Mouse (Mus musculus): ENCODE measurements around the gene Grip1.
A peak's percentile ranks its signal among the peaks of the same experiment; 100 is the strongest.

The Grip1 gene

DNA sequence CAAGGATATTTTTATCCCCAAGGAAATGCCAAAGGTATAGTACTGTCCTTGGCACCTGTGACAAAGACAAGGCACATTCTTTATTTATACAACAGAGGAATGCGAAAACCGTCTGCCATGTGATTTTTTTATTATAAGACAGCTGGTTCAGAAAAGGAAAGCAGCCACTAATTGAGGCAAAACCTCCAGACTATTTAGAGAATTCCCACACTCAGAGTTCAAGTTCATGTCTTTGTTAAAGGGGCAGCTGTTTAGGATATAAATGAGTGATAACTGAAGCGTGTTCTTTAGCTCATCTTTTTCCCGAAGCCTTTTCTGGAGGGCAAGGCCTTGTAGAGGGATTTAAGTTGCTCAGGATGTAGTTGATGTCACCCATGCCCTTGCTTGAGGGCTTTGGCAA, 126.4 kb downstream of the Grip1 start:
- no peak for DNase-seq

DNA sequence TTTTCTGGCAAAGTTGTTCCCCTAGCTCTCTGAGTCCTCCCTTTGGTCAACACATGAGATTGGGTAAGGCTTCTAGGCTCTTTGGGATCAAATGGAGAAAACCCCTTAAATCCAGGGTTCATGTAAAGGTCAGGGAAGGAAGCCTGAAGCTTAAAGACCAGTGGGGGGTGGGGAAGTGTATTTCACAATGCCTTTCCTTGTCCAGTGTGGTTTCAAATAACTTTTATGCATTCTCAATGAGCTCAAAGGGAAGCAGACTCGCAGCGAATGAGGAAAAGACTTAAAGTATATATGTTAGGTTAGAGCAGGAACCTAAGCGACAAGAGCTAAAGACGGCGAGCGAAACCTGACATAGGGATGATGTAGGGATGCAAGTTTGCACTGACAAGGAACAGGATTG, 131.0 kb downstream of the Grip1 start:
- DNase-seq, result no peak

DNA sequence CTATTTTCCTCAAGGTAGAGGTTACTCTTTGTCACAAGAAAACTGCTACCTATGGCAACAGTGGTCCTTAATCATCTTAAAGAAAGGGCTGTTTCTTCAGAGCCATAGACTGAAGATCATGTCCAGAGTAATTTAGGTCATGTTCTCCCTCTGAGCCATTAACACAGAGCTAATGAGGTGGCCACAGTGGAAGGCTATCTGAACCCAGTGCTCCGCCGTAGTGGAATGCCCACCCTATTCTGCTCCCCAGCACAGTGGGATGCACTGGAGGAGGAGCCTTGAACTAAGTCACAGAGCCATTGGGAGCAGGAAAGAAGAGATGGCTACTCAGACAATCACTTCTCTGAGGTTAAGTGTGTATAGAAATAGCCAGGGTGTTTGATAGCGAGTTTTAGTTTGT, 133.3 kb downstream of the Grip1 start:
- no peak for DNase-seq

DNA sequence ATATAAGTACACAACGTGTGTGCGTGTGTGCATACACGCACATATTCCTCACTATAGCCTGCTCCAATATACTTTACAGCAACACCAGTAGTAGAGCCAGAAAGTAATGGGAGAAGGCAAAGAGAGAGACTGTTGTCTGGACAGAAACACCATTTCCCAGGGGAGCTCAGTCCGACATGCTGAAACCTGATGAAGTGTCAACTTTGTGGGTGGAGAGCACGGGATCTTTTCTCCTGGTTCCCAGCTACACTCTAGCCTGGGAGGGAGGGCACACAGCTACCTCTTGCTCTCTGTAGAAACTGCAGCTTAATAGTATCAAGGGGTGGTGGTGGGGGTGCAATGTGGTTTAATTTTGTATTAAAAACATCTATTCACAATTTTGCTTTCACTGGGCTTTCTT, 143.2 kb downstream of the Grip1 start:
- no peak for DNase-seq

DNA sequence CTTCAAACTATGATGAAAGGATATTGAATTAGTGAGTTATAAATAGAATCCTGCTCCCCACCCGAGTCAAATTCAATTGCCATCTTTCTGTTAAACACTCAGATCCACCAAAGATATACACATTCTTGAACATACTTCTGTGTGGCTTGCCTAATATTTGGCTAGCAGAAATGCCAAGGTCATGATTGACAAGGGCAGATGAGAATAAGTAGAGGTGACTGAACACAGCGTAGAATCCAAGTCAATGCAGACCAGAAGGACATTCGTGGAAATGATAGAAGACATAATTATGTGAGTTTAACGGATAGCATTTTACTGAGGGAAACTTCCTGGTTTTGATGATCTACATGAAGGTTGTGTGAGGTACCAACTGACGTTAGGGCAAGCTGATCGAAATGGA, 153.9 kb downstream of the Grip1 start:
- DNase-seq, result no peak

DNA sequence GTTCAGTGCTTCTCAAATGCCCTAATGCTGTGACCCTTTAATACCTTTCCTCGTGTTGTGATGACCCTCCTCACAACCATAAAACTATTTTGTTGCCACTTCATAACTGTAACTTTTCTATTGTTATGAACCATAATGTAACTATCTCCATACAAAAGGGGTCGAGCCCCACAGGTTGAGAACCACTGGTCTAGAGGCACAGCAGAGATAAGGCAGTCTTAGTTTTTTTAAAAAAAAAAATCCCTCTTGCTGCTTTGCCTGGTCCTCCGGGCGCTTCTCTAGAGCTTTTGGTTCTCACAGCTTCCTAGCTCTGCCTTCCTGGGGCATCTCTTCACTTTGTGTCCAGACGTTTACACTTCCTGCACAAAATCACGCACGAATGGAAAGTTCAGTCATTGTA, 155.4 kb downstream of the Grip1 start:
- no peak for DNase-seq

DNA sequence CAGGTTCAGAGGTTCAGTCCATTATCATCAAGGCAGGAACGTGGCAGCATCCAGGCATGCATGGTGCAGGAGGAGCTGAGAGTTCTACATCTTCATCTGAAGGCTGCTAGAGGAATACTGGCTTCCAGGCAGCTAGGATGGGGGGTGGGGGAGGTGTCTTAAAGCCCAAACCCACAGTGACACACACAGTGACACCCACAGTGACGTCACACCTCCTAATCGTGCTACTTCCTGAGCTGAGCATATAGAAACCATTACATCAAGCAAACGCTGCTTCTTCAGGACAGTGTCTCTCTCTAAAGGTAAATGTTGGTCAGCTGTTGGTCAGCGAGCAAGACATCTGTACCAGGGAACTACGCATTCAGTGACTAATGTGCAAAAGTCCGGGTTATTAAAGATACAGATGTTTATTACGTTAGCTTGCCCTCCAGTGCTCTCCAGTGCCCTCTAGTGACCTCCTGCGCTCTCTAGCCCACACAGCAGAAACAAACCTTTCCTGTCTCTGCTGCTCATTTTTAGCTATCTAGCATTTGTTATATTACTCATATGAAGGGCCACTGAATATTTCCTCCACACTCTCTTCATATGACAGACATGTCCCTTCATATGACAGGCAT, 156.8 kb downstream of the Grip1 start:
- peak; percentile 67 to 68 for DNase-seq

DNA sequence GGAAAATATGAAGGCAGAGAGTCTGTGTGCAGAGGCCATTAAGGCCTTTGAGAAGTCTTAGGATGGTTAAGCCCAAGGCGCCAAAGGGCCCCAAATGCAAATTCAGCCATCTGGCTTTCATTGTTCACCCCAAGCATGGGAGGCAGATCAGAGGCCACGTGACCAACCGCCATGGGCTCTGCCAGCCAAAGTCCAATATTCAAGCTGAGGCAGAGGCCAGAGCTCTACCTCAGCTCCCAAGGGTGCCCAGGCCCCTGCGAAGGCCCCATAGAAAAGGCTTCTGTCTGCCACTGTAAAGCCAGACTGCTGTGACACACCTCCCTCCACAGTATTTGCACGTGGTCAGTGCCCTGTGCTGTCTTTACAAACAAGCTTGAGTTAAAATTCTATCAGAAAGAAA, 158.4 kb downstream of the Grip1 start:
- DNase-seq, result no peak

DNA sequence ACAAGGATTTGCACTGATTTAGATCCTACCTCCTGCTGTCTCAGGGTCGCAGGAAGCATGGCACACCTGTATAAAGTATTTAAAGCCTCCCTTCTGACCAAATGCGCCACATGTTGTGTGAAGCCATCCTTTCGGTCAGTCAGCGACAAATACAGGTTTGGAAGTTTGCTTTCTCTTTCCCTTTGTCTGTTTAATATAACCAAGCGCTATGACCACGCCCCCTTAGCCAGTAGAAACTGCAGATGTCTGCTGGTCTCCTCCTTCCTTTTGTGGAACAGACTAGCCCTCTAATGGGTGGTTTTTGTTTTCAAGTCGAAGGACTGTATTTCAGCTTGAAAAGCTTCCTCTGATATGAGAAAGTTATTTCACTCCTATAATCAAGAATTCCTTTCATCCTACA, 161.1 kb downstream of the Grip1 start:
- peak; percentile 52 to 53 for DNase-seq

DNA sequence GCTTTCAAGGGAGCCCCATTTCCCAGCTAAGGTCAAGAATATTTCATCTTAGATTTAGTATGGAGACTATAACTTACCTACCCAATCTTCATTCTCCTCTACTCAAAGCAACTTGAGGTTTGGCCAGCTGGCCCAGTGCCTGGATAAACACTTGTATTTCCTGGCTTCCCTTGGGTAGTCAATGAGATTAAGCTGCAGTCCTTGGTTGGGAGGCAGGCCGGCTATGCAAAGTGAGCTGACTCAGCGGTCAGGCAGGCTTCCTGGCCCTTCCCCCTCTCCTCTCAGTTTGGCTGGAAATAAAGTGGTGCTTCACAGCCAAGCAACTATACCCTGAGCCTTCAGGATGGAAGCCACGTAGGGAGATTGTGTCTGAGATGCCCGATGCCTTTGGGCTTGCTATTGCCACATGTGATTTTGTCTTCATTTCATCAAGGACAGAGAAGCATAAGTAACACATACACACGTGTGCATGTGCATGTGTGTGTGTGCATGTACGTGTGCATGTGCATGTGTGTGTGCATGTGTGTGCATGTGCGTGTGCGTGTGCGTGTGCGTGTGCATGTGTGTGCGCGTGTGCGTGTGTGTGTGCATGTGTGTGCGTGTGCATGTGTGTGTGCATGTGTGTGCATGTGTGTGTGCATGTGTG, 161.7 kb downstream of the Grip1 start:
- DNase-seq, result peak; percentile 90 to 92

DNA sequence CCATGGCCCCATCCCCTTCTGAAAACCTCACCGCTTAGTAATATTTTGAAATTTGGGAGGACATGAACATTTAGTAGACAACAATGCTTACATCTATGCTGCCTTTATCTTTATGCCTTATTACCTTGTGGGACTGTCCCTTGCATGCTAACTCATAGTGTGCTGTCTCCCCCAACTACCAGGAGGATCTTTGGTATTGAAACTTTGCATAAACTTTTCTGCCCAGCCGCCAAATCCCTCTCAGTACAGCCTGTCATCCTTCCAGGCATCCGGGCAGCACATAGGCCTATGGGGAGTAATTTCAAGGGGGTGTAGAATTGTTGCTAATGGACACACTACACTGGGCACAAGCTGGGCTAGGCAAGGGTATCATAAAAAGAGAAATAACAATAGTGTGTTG, 162.4 kb downstream of the Grip1 start:
- no peak for DNase-seq

DNA sequence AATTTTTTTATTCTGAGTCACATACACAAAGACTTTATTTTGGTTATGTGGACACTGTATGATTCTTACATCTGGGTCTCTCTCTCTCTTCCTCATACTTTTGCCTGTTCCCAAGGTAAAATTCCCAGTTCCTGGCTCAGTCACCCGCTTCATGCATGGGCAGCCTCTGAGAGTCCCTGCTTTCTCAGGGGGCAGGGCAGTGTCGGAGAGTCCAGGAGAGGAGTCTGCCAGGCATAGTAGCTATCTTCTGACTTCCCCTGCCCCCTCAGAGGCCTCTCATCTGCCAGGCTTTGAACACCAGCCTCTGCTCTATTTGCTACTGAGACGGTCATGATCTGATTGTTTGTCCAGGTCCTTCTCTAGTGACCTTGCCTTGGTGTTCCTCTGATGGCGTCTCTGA, 175.0 kb downstream of the Grip1 start:
- DNase-seq, result peak in 1 of 2 experiments; percentile 19

DNA sequence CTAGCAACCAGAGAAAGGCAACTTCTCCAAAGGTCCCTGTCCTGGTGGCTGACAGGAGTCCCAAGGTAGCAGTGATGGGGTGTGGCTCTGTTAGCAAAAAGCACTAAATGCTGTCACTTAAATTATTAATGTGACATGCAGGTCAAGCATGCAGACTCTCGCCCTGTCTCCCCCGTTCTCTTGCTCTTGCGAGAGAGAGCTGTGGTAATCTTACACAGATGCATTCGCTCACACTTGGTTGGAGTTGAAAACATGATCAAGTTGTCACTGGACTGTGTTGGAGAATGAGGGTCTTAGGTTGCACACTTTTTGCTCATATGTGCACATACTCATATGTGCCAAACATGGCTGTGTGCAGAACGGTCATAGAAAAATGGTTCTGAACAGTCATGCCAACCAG, 176.8 kb downstream of the Grip1 start:
- no peak for DNase-seq

DNA sequence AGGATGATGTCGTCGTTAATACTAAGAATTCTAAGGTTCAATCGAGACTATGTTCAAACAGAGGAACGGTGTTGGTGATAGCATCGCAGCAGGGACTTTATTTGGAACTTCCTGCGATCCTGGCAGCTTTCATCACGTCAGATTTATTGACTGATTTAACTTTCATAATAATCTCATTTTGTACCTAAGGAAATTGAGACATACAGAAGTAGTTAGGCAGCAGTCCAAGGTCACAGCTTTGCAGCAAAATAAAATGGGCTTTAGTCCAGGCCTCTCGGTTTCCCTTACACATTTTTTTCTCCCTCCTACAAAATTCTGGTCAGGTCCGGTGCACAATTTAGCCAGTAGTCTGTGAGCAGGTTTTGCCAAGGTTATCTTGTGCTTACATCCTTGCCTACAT, 178.3 kb downstream of the Grip1 start:
- DNase-seq, result no peak

DNA sequence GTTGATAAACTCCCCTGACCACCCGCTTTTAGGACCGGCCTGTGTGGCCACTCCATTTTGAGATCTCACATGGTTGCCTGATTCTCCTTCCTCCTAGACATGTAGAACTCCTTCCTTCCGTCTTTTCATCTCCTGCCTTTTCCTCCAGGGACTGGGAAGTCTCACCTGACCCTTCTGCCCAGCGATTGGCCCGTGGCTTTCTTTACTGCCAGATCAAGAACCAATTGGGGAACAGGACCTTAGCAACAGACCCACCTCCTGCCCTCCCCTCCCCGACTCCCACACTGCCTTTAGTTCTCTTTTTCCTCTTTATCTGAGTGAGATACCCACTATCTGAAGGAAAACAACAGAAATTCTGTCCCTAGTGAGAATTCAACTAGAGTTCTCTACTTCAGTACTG, 180.9 kb downstream of the Grip1 start:
- no peak for DNase-seq

DNA sequence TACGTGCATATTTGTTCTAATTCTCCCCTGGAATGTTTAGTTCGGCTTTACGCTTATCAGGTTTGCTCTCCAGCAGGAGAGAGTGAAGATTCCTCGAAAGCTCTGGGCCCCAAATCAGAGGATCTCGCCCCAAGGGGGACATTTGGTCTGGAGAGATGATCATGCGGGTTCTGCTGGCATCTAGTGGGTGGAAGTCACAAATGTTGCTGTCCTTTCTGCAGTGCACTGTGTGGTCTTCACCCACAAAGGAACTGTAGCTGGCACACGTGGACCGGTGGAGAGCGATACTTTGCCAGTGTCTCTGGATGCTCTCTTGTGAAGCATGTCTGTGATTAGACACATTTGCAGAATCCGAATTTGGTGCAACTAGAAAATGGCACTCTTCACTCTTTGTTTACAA, 186.9 kb downstream of the Grip1 start:
- peak in 1 of 2 experiments; percentile 21 for DNase-seq

DNA sequence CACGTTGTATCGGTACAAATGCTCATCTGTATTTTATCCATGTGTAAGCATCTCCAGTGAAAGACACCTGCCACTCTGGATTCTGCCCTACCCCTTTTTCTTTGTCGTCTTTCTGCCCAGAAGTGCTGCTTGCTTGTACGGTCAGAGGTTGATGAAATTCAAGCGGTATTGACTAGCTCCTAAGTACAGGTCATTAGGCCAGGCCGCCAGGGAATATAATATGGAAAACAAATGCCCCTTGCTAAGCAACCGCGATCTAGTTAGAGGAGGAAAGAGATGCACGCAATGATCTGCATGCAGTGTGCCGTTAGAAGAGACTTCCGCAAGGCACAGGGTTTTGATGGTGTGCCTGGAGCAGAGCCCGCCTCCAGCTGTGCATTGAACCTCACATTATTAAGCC, 187.4 kb downstream of the Grip1 start:
- no peak for DNase-seq

DNA sequence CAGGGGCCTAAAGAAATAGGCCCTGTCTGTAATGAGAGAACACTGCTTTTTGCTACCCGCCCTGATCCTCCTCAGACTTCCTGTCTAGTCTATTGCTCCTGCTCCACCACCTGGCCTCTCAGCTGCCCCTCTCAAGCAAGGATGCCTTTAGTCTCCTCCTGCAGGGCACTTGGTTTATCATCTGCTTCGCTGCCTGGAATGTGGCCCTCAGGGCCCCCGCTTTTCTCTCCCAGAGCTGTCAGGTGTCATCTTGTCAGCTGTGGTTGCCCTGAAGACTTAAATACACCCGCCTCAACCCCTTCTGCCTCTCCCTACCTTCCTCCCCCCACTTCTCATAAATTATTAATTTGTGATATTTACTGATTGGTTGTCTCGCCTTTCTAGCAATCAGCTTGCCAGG, 190.7 kb downstream of the Grip1 start:
- DNase-seq, result no peak

DNA sequence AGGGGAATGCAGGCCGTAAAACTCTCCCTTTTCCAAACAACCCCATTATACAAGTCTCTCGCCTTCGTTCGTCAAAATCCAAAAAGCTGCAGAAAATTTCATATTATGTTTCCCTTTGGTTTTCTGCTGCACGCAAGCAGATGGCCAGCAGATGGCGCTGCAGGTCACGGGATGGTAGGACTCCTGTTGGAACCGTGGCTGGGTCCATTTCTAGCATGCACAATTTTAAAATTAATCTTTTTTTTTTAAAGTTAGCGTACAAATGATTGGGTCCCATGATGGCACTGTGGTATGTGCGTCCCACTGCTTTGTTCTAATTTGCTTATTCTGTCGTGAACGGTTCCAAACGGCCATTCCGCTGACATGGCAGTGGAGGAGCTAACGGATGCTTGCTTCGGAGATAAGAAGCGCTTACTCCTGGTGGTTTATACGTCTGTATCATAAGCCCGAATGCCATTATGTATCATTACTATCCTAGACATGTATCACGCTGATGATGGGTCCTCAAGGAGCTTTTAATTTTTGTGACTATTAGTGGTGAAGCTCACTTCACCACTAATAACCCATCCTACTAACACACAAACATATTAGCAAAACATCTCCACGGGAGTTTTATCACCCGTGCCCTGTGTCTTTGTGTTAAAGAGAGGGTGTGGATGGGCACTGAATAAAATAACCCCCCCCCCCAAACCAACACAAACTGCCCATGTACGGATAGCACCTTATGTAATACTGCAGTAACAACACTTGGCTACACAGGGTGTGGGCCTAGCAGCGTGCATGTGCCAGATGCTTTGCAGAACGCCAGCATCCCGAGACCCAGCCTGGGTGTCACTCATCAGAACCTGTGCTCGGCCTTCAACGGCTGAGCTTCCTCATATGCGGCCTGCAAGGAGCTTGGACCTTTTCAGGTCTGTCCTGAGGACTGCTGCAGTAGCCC, 193.1 kb downstream of the Grip1 start:
- peak; percentile 87 for DNase-seq

DNA sequence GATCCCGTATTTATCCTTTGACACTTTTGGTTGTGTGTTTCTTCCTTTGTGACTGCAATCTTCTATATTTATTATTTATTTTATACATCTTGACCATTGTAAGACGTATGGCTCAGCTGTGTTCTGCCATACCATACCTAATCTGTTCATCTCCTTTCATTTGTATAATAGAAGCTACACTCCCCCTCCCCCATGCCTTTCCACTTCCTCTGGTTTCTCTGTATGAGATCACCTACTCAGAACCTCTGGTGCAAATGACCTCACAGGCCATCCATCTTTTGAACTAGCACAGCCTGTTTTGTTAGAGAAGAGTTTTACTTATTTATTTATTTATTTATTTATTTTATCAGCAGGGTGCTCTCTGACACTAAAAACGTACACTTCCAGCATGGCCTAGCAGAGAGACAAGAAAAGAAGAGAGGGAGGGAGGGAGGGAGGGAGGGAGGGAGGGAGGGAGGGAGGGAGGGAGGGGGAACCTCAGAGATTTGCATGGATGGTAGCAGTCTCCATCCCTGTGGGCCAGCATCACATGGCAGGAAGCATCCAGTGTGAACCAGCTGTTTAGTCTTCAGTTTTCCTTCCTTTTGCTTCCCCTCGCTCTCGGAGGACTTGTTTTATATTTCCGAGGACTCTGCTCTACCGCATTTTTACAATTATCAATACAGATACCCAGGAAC, 207.2 kb downstream of the Grip1 start:
- no peak for DNase-seq

DNA sequence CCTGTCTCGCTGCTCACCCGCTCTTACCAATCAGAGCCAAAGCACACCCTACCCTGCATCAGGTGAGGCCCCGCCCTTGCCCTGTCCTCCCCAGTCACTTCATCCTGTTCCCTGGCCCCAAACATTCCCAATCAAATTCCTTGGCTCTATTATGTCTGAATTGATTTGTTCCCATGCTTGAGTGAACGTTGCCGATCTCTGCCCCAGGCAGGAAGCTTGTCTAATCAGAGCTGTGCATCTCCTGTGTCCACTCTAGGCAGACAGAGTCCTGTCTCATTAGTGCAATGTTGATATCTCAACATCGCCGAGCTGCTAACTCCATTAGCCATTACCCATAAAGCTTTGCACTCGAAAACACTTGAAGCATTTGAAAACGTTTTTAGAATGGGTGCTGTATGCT, 210.0 kb downstream of the Grip1 start:
- no peak for DNase-seq

DNA sequence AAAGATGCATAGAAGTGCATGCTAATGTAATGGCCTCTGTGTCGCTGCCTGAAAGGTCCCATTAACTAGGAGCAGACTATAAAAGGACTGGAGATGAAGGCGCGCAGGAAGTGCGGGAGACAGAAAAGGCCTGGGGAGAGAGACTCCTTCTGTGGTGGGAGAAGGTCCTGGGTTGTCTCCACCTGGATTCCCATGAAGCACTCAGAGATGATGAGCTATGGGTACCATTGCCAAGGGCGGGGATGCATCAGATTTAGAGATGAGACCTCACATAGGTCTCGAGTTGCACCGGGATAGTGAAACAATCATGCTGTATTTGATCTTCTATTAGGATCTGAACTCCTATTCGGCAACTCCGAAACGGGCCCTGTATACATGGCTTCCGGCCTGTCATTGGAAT, 212.8 kb downstream of the Grip1 start:
- no peak for DNase-seq

DNA sequence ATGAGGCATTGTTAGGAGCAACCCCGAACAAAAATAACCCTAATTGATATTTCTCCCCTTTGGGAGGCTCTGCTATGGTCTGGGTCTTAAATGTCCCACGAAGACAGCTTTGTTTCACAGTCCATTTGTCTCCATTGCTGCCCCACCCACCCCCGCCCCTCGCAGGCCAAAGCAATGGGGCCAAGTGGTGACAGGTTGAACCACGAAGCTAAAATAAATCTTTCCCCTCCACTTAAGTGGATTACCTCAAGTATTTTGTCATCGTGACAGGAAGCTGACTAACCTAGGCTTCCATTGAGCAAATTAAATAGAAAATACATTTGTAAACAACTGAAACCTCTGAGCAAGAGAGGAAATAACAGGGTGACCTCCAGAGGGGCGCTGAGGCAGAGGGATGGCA, 216.8 kb downstream of the Grip1 start:
- DNase-seq, result no peak
